Mouse (Mus musculus) MEL (cell line): ENCODE measurements around the gene Epn3. TPM values are rescaled to one million over a fixed set of nuclear protein-coding genes. Genes with fewer than 3 reads are reported as not detected.

Source experiments
- DNase-seq: peaks from one replicate; pipeline ENCODE4 v3.0.0; 2011; ENCODE audit warnings: low read depth, low spot score
- H3K27ac ChIP-seq: 2 replicates; pipeline ENCODE4 v1.5.1; 2012; ENCODE audit warnings: low read depth, mild to moderate bottlenecking, control low read depth, low read length, moderate library complexity; ENCODE audit not compliant: control insufficient read depth
- H3K27me3 ChIP-seq, 2 experiments: fragments of 150-350 bp in 1 of 2; sonication (generic) in 1 of 2; 2 replicates each; pipeline ENCODE4 v1.6.1; 2012; ENCODE audit warnings: low read length in 2 of 2, mild to moderate bottlenecking in 2 of 2, improper control_type of control experiment in 1 of 2, moderate library complexity in 1 of 2; ENCODE audit not compliant: insufficient read depth in 2 of 2, control insufficient read depth in 1 of 2
- H3K36me3 ChIP-seq, 2 experiments: 2 replicates each; pipeline ENCODE4 v1.6.1; 2012 to 2014; ENCODE audit warnings: low read length in 2 of 2, improper control_type of control experiment in 1 of 2, inconsistent platforms in 1 of 2, mild to moderate bottlenecking in 1 of 2; ENCODE audit not compliant: insufficient read depth in 2 of 2, control insufficient read depth in 1 of 2
- H3K4me1 ChIP-seq, 2 experiments: fragments of 150-350 bp in 1 of 2; sonication (generic) in 1 of 2; 2 replicates each; pipeline ENCODE4 v1.6.1; 2012; ENCODE audit warnings: low read length in 2 of 2, improper control_type of control experiment in 1 of 2, mild to moderate bottlenecking in 1 of 2; ENCODE audit not compliant: insufficient read depth in 2 of 2, control insufficient read depth in 1 of 2
- H3K4me3 ChIP-seq, 2 experiments: fragments of 150-350 bp in 1 of 2; sonication (generic) in 1 of 2; 2 replicates each; pipeline ENCODE4 v1.5.1; 2012; ENCODE audit warnings: low read depth in 2 of 2, low read length in 2 of 2, mild to moderate bottlenecking in 2 of 2, moderate library complexity in 2 of 2, control low read depth in 1 of 2, improper control_type of control experiment in 1 of 2; ENCODE audit not compliant: control insufficient read depth in 1 of 2, insufficient read depth in 1 of 2
- H3K79me2 ChIP-seq: 2 replicates; pipeline ENCODE4 v1.6.1; 2012; ENCODE audit warnings: mild to moderate bottlenecking, low read length, moderate library complexity; ENCODE audit not compliant: control insufficient read depth, poor library complexity, insufficient read depth
- H3K9ac ChIP-seq: 2 replicates; pipeline ENCODE4 v1.6.1; 2012; ENCODE audit warnings: low read depth, mild to moderate bottlenecking, control low read depth, low read length, moderate library complexity; ENCODE audit not compliant: control insufficient read depth, poor library complexity, severe bottlenecking
- H3K9me3 ChIP-seq: fragments of 150-350 bp; sonication (generic); replicated peaks from 2 replicates; pipeline ENCODE4 v1.6.1; 2012; ENCODE audit warnings: mild to moderate bottlenecking, low read length, improper control_type of control experiment, moderate library complexity; ENCODE audit not compliant: insufficient read depth
- BHLHE40 ChIP-seq: IDR thresholded peaks from 2 replicates; pipeline ENCODE4 v1.6.1; 2012; ENCODE audit warnings: low read depth, mild to moderate bottlenecking, inconsistent platforms, low read length, improper control_type of control experiment, borderline replicate concordance
- E2F4 ChIP-seq: IDR thresholded peaks from 2 replicates; pipeline ENCODE4 v1.6.1; 2011; ENCODE audit warnings: low read depth, low read length, improper control_type of control experiment, borderline replicate concordance
- ETS1 ChIP-seq: IDR thresholded peaks from 2 replicates; pipeline ENCODE4 v1.6.1; 2012; ENCODE audit warnings: low read depth, mild to moderate bottlenecking, inconsistent platforms, low read length, improper control_type of control experiment, moderate library complexity
- GATA1 ChIP-seq: IDR thresholded peaks from 2 replicates; pipeline ENCODE4 v1.6.1; 2011; ENCODE audit warnings: low read depth, low read length, improper control_type of control experiment
- HCFC1 ChIP-seq: IDR thresholded peaks from 2 replicates; pipeline ENCODE4 v1.6.1; 2012; ENCODE audit warnings: low read depth, mild to moderate bottlenecking, inconsistent platforms, low read length, improper control_type of control experiment, moderate library complexity
- JUND ChIP-seq: IDR thresholded peaks from 2 replicates; pipeline ENCODE4 v1.6.1; 2011; ENCODE audit warnings: low read depth, mild to moderate bottlenecking, improper control_type of control experiment, low read length
- MAFK ChIP-seq: IDR thresholded peaks from 2 replicates; pipeline ENCODE4 v1.6.1; 2011; ENCODE audit warnings: low read depth, mild to moderate bottlenecking, low read length, improper control_type of control experiment, borderline replicate concordance
- MAX ChIP-seq: IDR thresholded peaks from 2 replicates; pipeline ENCODE4 v1.6.1; 2011; ENCODE audit warnings: low read length, improper control_type of control experiment
- MAZ ChIP-seq: IDR thresholded peaks from 2 replicates; pipeline ENCODE4 v1.6.1; 2012; ENCODE audit warnings: low read depth, mild to moderate bottlenecking, inconsistent platforms, low read length, improper control_type of control experiment
- MXI1 ChIP-seq: IDR thresholded peaks from 2 replicates; pipeline ENCODE4 v1.6.1; 2011; ENCODE audit warnings: mild to moderate bottlenecking, low read depth, low read length, improper control_type of control experiment
- MYC ChIP-seq: IDR thresholded peaks from 2 replicates; pipeline ENCODE4 v1.6.1; 2011; ENCODE audit warnings: low read depth, mild to moderate bottlenecking, low read length, improper control_type of control experiment, moderate library complexity
- POLR2A ChIP-seq, 2 experiments: IDR thresholded peaks; 2 replicates each; pipeline ENCODE4 v1.6.1; 2011 to 2012; ENCODE audit warnings: low read length in 2 of 2, mild to moderate bottlenecking in 2 of 2, control low read depth in 1 of 2, improper control_type of control experiment in 1 of 2, low read depth in 1 of 2, moderate library complexity in 1 of 2; ENCODE audit not compliant: control insufficient read depth in 1 of 2, insufficient read depth in 1 of 2, poor library complexity in 1 of 2
- POLR2AphosphoS2 ChIP-seq: IDR thresholded peaks from 2 replicates; pipeline ENCODE4 v1.6.1; 2011; ENCODE audit warnings: low read length, improper control_type of control experiment
- RAD21 ChIP-seq: IDR thresholded peaks from 2 replicates; pipeline ENCODE4 v1.6.1; 2011; ENCODE audit warnings: mild to moderate bottlenecking, low read depth, low read length, improper control_type of control experiment
- RCOR1 ChIP-seq: IDR thresholded peaks from 2 replicates; pipeline ENCODE4 v1.6.1; 2012; ENCODE audit warnings: low read depth, mild to moderate bottlenecking, inconsistent platforms, low read length, improper control_type of control experiment
- SMC3 ChIP-seq: IDR thresholded peaks from 2 replicates; pipeline ENCODE4 v1.6.1; 2011; ENCODE audit warnings: low read depth, low read length, improper control_type of control experiment
- USF1 ChIP-seq: IDR thresholded peaks from 2 replicates; pipeline ENCODE4 v1.6.1; 2014; ENCODE audit warnings: low read depth, mild to moderate bottlenecking, inconsistent platforms, low read length, improper control_type of control experiment, moderate library complexity
- ZKSCAN1 ChIP-seq: IDR thresholded peaks from 2 replicates; pipeline ENCODE4 v1.6.1; 2012; ENCODE audit warnings: low read depth, mild to moderate bottlenecking, inconsistent platforms, low read length, improper control_type of control experiment, moderate library complexity
- ZNF384 ChIP-seq: IDR thresholded peaks from 2 replicates; pipeline ENCODE4 v1.6.1; 2012; ENCODE audit warnings: low read depth, mild to moderate bottlenecking, inconsistent platforms, low read length, improper control_type of control experiment
- polyA plus RNA-seq, 2 experiments: library from polyadenylated mRNA; stranded (reverse) in 1 of 2; unstranded in 1 of 2; fragments of >175 nt in 1 of 2; fragments of >200 nt in 1 of 2; gene quantifications; 2 replicates each; pipeline versions ENCODE4 v1.2.1 to v1.2.4; 2012; ENCODE audit warnings: low replicate concordance in 2 of 2, low read depth in 1 of 2; ENCODE audit not compliant: insufficient read length in 2 of 2, insufficient read depth in 1 of 2, missing spikeins in 1 of 2
- total RNA-seq: library from RNA; depleted of rRNA; stranded (reverse); fragments of 300-350 nt; gene quantifications from 2 replicates; pipeline ENCODE4 v1.2.3, GENCODE M21; 2012

The Epn3 gene
- total and polyA plus RNA-seq, 3 experiments = not detected

- no peak overlapping the region for H3K4me3 ChIP-seq
- H3K9me3 ChIP-seq = no peaks in the 10 kb centered on the region
- no peak overlapping the region for H3K9ac ChIP-seq
- peaks cover 7 to 16% of the 10 kb centered on the region in 2 experiments for H3K27me3 ChIP-seq
- H3K36me3 ChIP-seq = no peaks in the 10 kb centered on the region
- TF ChIP-seq ETS1 (no peak), ZNF384 (no peak), BHLHE40 (peak; percentile 28; the same call in 1 of the 2 replicates), GATA1 (peak; percentile 56), RCOR1 (0 out of 2 replicates have a peak, but pooled peaks have one; percentile 66), SMC3 (0 out of 2 replicates have a peak, but pooled peaks have one; percentile 5)
- no peak overlapping the region for H3K27ac ChIP-seq
- H3K4me1 ChIP-seq = no peaks in the 10 kb centered on the region
- no peaks in the 10 kb centered on the region for H3K79me2 ChIP-seq
- peak; percentile 24 for DNase-seq
These were observed 9.2 kb upstream of the Epn3 start for GRCm38 (mm10) chr11:94508976-94509375.

- Histone ChIP-seq H3K36me3 (no peaks in the 10 kb centered on the region), H3K4me3 (no peak overlapping the region), H3K27me3 (peaks cover 39 to 46% of the 10 kb centered on the region in 2 experiments)
- no peak for DNase-seq
- TF ChIP-seq HCFC1 (no peak), ZKSCAN1 (no peak), MAFK (no peak), JUND (no peak), ZNF384 (no peak), USF1 (no peak), MAZ (no peak), SMC3 (no peak), E2F4 (no peak), POLR2AphosphoS2 (no peak), MYC (no peak), MXI1 (no peak), POLR2A (IDR thresholded peaks at IDR 0.05; ENCODE audit: control insufficient read depth in 1 of 2, insufficient read depth in 1 of 2, low read depth in 1 of 2, low read length in 2 of 2, poor library complexity in 1 of 2) (no peak), RAD21 (no peak), MAX (no peak), BHLHE40 (no peak)
- TF ChIP-seq, all 39 proteins: peak for 0
- Histone ChIP-seq H3K4me1 (no peaks in the 10 kb centered on the region), H3K27ac (no peak overlapping the region), H3K9me3 (no peaks in the 10 kb centered on the region), H3K9ac (no peak overlapping the region), H3K79me2 (no peaks in the 10 kb centered on the region)
These were observed 1.7 kb upstream of the Epn3 start for GRCm38 (mm10) chr11:94501482-94501881.
